Mouse (Mus musculus) spleen, adult 2 months (tissue): ENCODE results near the gene Rbm47. TPM values are rescaled to one million over a fixed set of nuclear protein-coding genes. Genes with fewer than 3 reads are reported as not detected.

Experiments used
- DNase-seq, 2 experiments: peaks; one replicate each; pipeline versions ENCODE4 v3.0.0 to v3.0.0-alpha.2; 2012 to 2021; ENCODE audit warnings: low spot score in 2 of 2, low read depth in 1 of 2
- H3K27ac ChIP-seq: fragments of 200-500 bp; 2 replicates; pipeline ENCODE4 v1.5.1; 2012; ENCODE audit warnings: low read length, inconsistent platforms; ENCODE audit not compliant: insufficient read depth
- H3K27me3 ChIP-seq: fragments of 200-500 bp; 2 replicates; pipeline ENCODE4 v1.6.1; 2012; ENCODE audit warnings: mild to moderate bottlenecking, moderate library complexity, low read length, inconsistent platforms; ENCODE audit not compliant: control insufficient read depth, insufficient read depth
- H3K36me3 ChIP-seq: fragments of 200-500 bp; 2 replicates; pipeline ENCODE4 v1.6.1; 2012; ENCODE audit warnings: mild to moderate bottlenecking, low read length, inconsistent platforms; ENCODE audit not compliant: control insufficient read depth, insufficient read depth
- H3K4me1 ChIP-seq: fragments of 200-500 bp; 2 replicates; pipeline ENCODE4 v1.6.1; 2011; ENCODE audit warnings: inconsistent platforms; ENCODE audit not compliant: control insufficient read depth, insufficient read depth, insufficient read length
- H3K4me3 ChIP-seq: fragments of 200-500 bp; 2 replicates; pipeline ENCODE4 v1.5.1; 2011; ENCODE audit warnings: mild to moderate bottlenecking, inconsistent platforms; ENCODE audit not compliant: insufficient read depth, insufficient read length; ENCODE audit errors: extremely low read depth
- CTCF ChIP-seq: fragments of 200-500 bp; IDR thresholded peaks from 2 replicates; pipeline ENCODE4 v1.5.1; 2011; ENCODE audit warnings: mild to moderate bottlenecking, inconsistent platforms; ENCODE audit not compliant: insufficient read depth, insufficient read length, insufficient replicate concordance; ENCODE audit errors: extremely low read depth
- POLR2A ChIP-seq: fragments of 200-500 bp; IDR thresholded peaks from 2 replicates; pipeline ENCODE4 v1.6.1; 2011; ENCODE audit warnings: low read depth, low read length, inconsistent platforms
- WGBS: fragments of 180-500 bp; shearing (Covaris S2); methylation state at CpG from one replicate; pipeline ENCODE4 v1.1.7; 2018; 5-methylcytosine and 5-hydroxymethylcytosine counted together
- polyA plus RNA-seq: library from polyadenylated mRNA; depleted of rRNA; stranded (reverse); fragments of >200 nt; gene quantifications from 2 replicates; pipeline ENCODE4 v1.2.3, GENCODE M21; 2012

The Rbm47 gene
- polyA plus RNA-seq, 1 experiment: 10.5 TPM

DNA sequence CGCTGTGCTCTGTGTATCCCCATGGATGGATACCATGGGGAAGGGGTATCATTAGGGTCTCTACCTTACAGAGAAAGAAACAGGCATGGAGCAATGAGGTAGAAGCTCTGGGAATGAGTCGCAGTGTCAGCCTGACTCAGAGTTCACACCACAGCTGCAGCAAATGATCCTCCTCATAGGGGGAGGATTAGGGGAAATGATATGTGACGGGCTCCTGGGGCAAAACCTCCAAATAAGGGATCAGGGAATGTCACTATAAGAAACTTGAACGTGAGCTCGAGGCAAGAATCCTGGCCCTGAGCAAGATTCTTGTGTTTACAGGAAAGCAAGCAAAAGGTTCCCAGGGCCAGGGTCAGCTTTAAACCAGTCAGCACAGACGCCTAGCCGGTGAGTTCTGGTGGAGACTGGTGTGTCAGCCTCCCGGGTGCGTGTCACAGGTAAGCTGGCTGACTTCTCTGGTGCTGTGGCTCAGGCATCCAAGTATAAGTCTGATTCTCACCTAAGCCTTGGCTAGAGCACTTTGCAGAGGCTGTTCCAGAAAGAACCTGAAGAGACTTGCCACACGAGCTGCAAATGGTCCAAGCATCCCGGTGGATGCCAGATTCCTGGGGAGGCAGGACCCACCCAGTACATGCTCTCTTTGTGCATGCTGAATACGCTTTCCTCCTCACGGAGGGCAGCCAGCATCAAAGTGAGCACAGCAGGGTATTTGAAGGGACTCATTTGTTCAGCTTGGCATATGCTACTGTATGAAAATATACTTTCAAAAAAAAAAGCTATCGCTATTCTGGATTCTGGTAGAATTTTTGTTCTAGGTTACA is 138.3 kb downstream of the Rbm47 start:
- Histone ChIP-seq H3K36me3 (no peaks in the 10 kb centered on the region), H3K4me1 (no peaks in the 10 kb centered on the region), H3K4me3 (no peak overlapping the region), H3K27me3 (no peaks in the 10 kb centered on the region), H3K27ac (no peak overlapping the region)
- DNase-seq: no peak
- 95% methylated on average over 14 of the region's 14 CpGs for WGBS
- TF ChIP-seq CTCF (no peak), POLR2A (no peak)

DNA sequence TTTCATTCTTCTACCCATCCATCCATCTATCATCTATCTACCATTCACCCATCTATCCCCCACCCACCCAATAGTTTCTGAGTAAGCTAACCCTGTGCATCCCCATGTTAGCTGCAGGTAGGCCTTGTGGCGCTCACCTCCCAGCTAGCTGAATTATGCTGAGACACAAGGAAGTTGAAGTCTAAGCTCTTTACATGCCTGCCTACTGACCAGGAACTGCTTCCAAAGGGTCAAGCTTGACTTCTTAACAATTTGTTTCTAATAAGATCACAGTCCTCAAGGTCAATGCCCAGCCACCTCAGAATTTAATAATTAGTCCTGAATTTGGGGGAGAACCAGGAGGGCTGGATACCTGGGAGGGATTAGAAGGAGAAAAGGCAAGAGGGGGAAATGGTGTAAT is 140.1 kb downstream of the Rbm47 start:
- no peaks in the 10 kb centered on the region for H3K27me3 ChIP-seq
- 100% methylated on average over 1 of the region's 1 CpGs for WGBS
- DNase-seq: no peak
- H3K27ac ChIP-seq: no peak overlapping the region
- TF ChIP-seq POLR2A (no peak), CTCF (no peak)
- H3K36me3 ChIP-seq: no peaks in the 10 kb centered on the region
- H3K4me3 ChIP-seq: no peak overlapping the region
- H3K4me1 ChIP-seq: no peaks in the 10 kb centered on the region

DNA sequence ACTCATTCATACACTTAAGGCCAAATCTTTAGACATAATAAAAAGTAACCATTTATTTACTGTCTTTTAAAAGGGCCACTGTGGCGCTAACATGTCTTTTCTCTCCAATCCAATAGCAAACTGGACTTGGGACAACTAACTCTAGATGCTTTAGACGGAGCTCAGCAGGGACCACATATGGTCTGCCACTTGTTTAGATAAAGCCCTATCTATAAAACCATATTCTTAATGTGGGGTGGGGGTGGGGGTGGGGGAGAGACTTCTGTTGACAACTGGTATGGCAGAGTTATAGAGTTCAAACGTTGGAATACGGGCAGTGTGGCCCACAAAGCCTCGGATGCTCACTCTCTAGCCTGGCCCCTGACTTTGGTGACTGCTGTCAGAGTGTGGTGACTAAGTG is 141.2 kb downstream of the Rbm47 start:
- H3K27me3 ChIP-seq: no peaks in the 10 kb centered on the region
- TF ChIP-seq CTCF: no peak
- no peak for TF ChIP-seq POLR2A
- no peaks in the 10 kb centered on the region for H3K36me3 ChIP-seq
- 81% methylated on average over 5 of the region's 5 CpGs for WGBS
- no peak overlapping the region for H3K27ac ChIP-seq
- H3K4me1 ChIP-seq: no peaks in the 10 kb centered on the region
- no peak for DNase-seq
- H3K4me3 ChIP-seq: no peak overlapping the region

DNA sequence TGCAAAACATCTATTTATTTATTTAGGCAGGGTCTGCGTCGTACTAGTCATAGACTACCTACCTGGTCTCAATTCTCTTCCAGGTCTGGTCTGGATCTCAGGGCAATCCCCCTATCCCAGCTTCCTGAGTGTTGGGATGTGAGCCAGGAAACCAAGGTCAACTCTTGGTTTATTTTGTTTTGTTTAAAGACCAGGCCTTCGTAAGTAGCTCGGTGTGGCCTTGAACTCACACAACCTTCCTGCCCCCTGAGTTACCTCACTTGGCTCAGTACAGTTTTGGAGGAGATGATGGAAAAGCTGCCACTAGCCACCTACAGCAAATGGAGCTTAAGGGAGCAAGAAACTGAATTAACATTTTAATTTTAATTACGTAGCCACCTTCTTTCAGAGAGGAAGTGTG is 144.7 kb downstream of the Rbm47 start:
- 96% methylated on average over 5 of the region's 5 CpGs for WGBS
- no peak for DNase-seq

DNA sequence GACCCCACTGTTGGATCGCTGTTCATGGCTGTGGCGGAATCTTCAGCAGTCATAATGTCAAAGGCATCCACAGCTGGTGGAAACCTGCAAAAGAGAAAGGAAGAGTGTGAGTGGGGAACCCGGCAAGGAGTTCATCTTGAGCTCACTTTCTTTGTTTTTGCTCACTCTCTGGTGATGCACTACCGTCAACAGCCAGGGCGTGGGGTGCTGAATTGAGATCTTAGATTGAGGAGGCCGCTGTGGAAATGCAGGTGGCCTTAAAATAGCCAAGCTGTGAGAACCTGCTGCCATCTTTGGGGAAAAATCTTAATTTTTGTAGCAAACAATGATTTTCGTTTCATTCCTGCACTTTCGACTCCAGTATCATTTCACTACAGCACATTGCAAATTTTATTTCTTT is 145.7 kb downstream of the Rbm47 start:
- TF ChIP-seq CTCF (no peak), POLR2A (no peak)
- H3K4me3 ChIP-seq: no peak overlapping the region
- H3K27ac ChIP-seq: no peak overlapping the region
- no peaks in the 10 kb centered on the region for H3K4me1 ChIP-seq
- WGBS: 94% methylated on average over 8 of the region's 8 CpGs
- peaks cover 1% of the 10 kb centered on the region; the same call in 1 of the 2 replicates for H3K36me3 ChIP-seq
- no peak for DNase-seq
- H3K27me3 ChIP-seq: no peaks in the 10 kb centered on the region

More for the DNA sequence above, 144.7 kb downstream of the Rbm47 start:
- no peak overlapping the region for H3K4me3 ChIP-seq
- H3K36me3 ChIP-seq: peaks cover 1% of the 10 kb centered on the region; the same call in 1 of the 2 replicates
- TF ChIP-seq CTCF (no peak), POLR2A (no peak)
- H3K27ac ChIP-seq: no peak overlapping the region
- no peaks in the 10 kb centered on the region for H3K27me3 ChIP-seq
- no peaks in the 10 kb centered on the region for H3K4me1 ChIP-seq

DNA sequence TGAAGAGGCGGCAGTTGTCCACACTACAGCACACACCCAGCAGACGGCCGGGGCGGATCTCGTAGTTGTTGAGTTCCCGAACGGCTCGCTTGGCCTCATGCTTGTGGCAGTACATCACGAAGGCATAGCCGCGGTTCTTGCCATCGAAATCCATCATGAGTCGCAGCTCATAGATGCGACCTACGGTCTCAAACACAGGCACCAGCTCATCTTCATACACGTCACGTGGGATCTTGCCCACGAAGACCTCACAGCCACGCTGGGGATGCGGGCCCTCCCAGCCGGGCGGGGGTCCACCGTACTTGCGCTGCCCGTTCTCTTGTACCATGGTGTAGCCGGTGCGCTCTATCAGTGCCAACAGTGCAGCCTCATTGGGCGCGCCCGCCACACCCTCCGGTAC is 146.1 kb downstream of the Rbm47 start:
- no peak for DNase-seq
- Histone ChIP-seq H3K27me3 (no peaks in the 10 kb centered on the region), H3K4me1 (no peaks in the 10 kb centered on the region), H3K36me3 (peaks cover 1% of the 10 kb centered on the region; the same call in 1 of the 2 replicates), H3K4me3 (no peak overlapping the region), H3K27ac (no peak overlapping the region)
- TF ChIP-seq POLR2A: no peak
- TF ChIP-seq CTCF: no peak
- WGBS: 97% methylated on average over 31 of the region's 31 CpGs

DNA sequence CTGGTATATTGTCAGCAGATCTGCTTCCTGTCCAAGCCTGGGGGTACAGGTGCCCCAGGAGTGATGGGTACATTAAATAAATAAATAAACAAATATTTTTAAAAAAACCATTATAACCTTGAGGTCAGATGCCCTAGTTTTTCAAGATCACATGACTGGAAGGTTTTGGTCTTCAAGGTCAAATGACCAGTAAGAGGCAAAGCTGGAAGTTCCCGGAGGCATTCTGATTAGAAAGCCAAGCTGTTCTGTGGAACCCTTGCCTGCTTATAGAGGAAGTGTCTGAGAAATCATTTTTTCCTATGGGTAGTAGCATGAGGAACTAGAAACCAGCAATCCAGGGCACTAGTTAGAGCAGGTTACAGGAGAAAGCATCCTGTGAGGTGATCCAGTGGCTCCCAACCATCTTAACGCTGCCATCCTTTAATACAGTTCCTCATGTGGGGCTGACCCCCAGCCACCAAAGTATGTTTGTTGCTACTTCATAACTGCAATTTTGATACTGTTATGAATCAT is 157.4 kb downstream of the Rbm47 start:
- Histone ChIP-seq H3K27ac (no peak overlapping the region), H3K4me1 (no peaks in the 10 kb centered on the region), H3K36me3 (peaks cover 2% of the 10 kb centered on the region; the same call in 1 of the 2 replicates), H3K4me3 (no peak overlapping the region), H3K27me3 (no peaks in the 10 kb centered on the region)
- WGBS: 82% methylated on average over 2 of the region's 2 CpGs
- no peak for TF ChIP-seq CTCF
- no peak for TF ChIP-seq POLR2A
- DNase-seq: no peak
